Mouse (Mus musculus) right cerebral cortex, postnatal 25 days (tissue): ENCODE data around the gene Ccdc188.
"Not testable (repeated sequence)": the region's sequence is repeated elsewhere in the genome, so short reads cannot be mapped to it uniquely, and the experiment has no call there.

Experiments used
- DNase-seq: peaks from one replicate; pipeline ENCODE4 v3.0.0; 2022

Gene Ccdc188

GRCm38 (mm10) chr16:18217579-18217978 is at the start of gene Ccdc188:
Gene Ccdc188 (plus strand): TSS chr16:18217879.
- DNase-seq: no peak

GRCm38 (mm10) chr16:18169156-18169555 is 48.5 kb upstream of the Ccdc188 start:
- DNase-seq: no peak

- no peak for DNase-seq
Observed at GRCm38 (mm10) chr16:18169776-18170175, 47.9 kb upstream of the Ccdc188 start.

GRCm38 (mm10) chr16:18172266-18172855 is 45.3 kb upstream of the Ccdc188 start:
- DNase-seq: peak; percentile 78

- DNase-seq: peak; percentile 84
Observed at GRCm38 (mm10) chr16:18173231-18173630, 44.4 kb upstream of the Ccdc188 start.

GRCm38 (mm10) chr16:18173788-18174187 is 43.9 kb upstream of the Ccdc188 start:
- peak; percentile 80 for DNase-seq

- DNase-seq: no peak
Observed at GRCm38 (mm10) chr16:18175817-18176541, 41.7 kb upstream of the Ccdc188 start.

- DNase-seq: no peak
Observed at GRCm38 (mm10) chr16:18176758-18177157, 40.9 kb upstream of the Ccdc188 start.

- no peak for DNase-seq
Observed at GRCm38 (mm10) chr16:18179591-18179990, 38.1 kb upstream of the Ccdc188 start.

- no peak for DNase-seq
Observed at GRCm38 (mm10) chr16:18181398-18181797, 36.3 kb upstream of the Ccdc188 start.

GRCm38 (mm10) chr16:18182766-18183165 is 34.9 kb upstream of the Ccdc188 start:
- no peak for DNase-seq

- no peak for DNase-seq
Observed at GRCm38 (mm10) chr16:18185715-18186449, 31.8 kb upstream of the Ccdc188 start.

GRCm38 (mm10) chr16:18186798-18187197 is 30.9 kb upstream of the Ccdc188 start:
- no peak for DNase-seq

- DNase-seq: no peak
Observed at GRCm38 (mm10) chr16:18187221-18187620, 30.5 kb upstream of the Ccdc188 start.

- DNase-seq: no peak
Observed at GRCm38 (mm10) chr16:18191006-18191405, 26.7 kb upstream of the Ccdc188 start.

GRCm38 (mm10) chr16:18194208-18194985 is 23.3 kb upstream of the Ccdc188 start:
- DNase-seq: peak; percentile 25

- peak; percentile 85 for DNase-seq
Observed at GRCm38 (mm10) chr16:18195068-18195467, 22.6 kb upstream of the Ccdc188 start.

- DNase-seq: not testable (repeated sequence)
Observed at GRCm38 (mm10) chr16:18195561-18195960, 22.1 kb upstream of the Ccdc188 start.

GRCm38 (mm10) chr16:18197881-18198280 is 19.8 kb upstream of the Ccdc188 start:
- peak; percentile 45 for DNase-seq

- DNase-seq: no peak
Observed at GRCm38 (mm10) chr16:18198365-18199098, 19.1 kb upstream of the Ccdc188 start.

GRCm38 (mm10) chr16:18200062-18200461 is 17.6 kb upstream of the Ccdc188 start:
- DNase-seq: no peak

- no peak for DNase-seq
Observed at GRCm38 (mm10) chr16:18201620-18202019, 16.1 kb upstream of the Ccdc188 start.
